Mouse (Mus musculus) stomach, embryonic 14.5 days (tissue): ENCODE results near the gene Mllt3. TPM values are rescaled to one million over a fixed set of nuclear protein-coding genes. Genes with fewer than 3 reads are reported as not detected.

Experiments used
- ATAC-seq: fragments of 200-750 bp; cut with Nextera tagmentation; 2 replicates; pipeline ENCODE4 v1.8.0; 2017; ENCODE audit warnings: low read depth, moderate TSS enrichment; ENCODE audit not compliant: insufficient number of reproducible peaks, insufficient read depth, low FRiP score
- H3K27ac ChIP-seq: fragments of 300-500 bp; sonication (generic); 2 replicates; pipeline ENCODE4 v1.5.1; 2014; ENCODE audit warnings: mild to moderate bottlenecking, low read length, moderate library complexity, mixed read lengths
- H3K27me3 ChIP-seq: fragments of 300-500 bp; sonication (generic); 2 replicates; pipeline ENCODE4 v1.6.1; 2014; ENCODE audit warnings: low read length, control low read depth, mixed read lengths; ENCODE audit not compliant: control insufficient read depth, insufficient read depth
- H3K36me3 ChIP-seq: fragments of 300-500 bp; sonication (generic); 2 replicates; pipeline ENCODE4 v1.6.1; 2014; ENCODE audit warnings: mild to moderate bottlenecking, control low read depth, low read length, moderate library complexity, mixed read lengths; ENCODE audit not compliant: control insufficient read depth, insufficient read depth
- H3K4me1 ChIP-seq: fragments of 300-500 bp; sonication (generic); 2 replicates; pipeline ENCODE4 v1.6.1; 2014; ENCODE audit warnings: low read length, control low read depth, mixed read lengths; ENCODE audit not compliant: control insufficient read depth, insufficient read depth
- H3K4me2 ChIP-seq: fragments of 300-500 bp; sonication (generic); replicated peaks from 2 replicates; pipeline ENCODE4 v1.6.1; 2014; ENCODE audit warnings: low read depth, low read length, control low read depth
- H3K4me3 ChIP-seq: fragments of 300-500 bp; sonication (generic); 2 replicates; pipeline ENCODE4 v1.5.1; 2014; ENCODE audit warnings: low read depth, low read length, control low read depth
- H3K9ac ChIP-seq: fragments of 300-500 bp; sonication (generic); replicated peaks from 2 replicates; pipeline ENCODE4 v1.6.1; 2014; ENCODE audit warnings: low read depth, mild to moderate bottlenecking, control low read depth, low read length, moderate library complexity, mixed read lengths
- H3K9me3 ChIP-seq: fragments of 300-500 bp; sonication (generic); 2 replicates; pipeline ENCODE4 v1.6.1; 2016; ENCODE audit warnings: low read depth, low read length, control low read depth; ENCODE audit not compliant: control insufficient read depth
- WGBS: fragments of 180-500 bp; shearing (Covaris S2); extraction: QIAGEN DNeasy Blood & Tissue Kit; methylation state at CpG from one replicate; pipeline ENCODE4 v1.1.7; 2014; 5-methylcytosine and 5-hydroxymethylcytosine counted together
- polyA plus RNA-seq: library from polyadenylated mRNA; unstranded; fragments of >200 nt; fragmentation: Nextera tagmentation; extraction: Ambion mirVana; gene quantifications from 2 replicates; pipeline ENCODE4 v1.2.1, GENCODE M21; 2014

Gene Mllt3
- polyA plus RNA-seq, 1 experiment from 2014 or later: 43.1 TPM

DNA sequence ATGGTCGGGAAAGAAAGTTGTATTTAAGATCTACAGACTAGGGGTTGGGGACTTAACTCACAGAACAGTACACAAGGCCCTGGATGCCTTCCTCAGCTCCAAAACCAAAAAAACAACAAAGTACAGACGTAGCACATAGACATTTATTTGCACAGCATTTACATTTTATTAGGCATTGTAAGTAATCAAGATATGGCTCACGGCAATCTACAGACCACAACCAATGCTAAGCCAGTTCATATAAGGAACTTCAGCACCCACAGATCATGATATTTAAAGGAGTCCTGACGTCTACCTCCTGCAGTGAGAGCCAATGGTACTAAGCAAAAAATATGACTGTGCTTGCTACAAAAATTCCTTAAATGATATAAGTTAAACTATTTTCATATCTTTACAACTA lies 13.5 kb downstream of the Mllt3 start:
- Histone ChIP-seq H3K36me3 (no peaks in the 10 kb centered on the region), H3K4me2 (no peak overlapping the region), H3K4me3 (no peak overlapping the region), H3K4me1 (peaks cover 8% of the 10 kb centered on the region; the same call in 1 of the 2 replicates), H3K9me3 (no peaks in the 10 kb centered on the region), H3K27me3 (no peaks in the 10 kb centered on the region), H3K27ac (no peak overlapping the region), H3K9ac (no peak overlapping the region)
- WGBS: 66% methylated on average over 4 of the region's 4 CpGs
- ATAC-seq: no peak

DNA sequence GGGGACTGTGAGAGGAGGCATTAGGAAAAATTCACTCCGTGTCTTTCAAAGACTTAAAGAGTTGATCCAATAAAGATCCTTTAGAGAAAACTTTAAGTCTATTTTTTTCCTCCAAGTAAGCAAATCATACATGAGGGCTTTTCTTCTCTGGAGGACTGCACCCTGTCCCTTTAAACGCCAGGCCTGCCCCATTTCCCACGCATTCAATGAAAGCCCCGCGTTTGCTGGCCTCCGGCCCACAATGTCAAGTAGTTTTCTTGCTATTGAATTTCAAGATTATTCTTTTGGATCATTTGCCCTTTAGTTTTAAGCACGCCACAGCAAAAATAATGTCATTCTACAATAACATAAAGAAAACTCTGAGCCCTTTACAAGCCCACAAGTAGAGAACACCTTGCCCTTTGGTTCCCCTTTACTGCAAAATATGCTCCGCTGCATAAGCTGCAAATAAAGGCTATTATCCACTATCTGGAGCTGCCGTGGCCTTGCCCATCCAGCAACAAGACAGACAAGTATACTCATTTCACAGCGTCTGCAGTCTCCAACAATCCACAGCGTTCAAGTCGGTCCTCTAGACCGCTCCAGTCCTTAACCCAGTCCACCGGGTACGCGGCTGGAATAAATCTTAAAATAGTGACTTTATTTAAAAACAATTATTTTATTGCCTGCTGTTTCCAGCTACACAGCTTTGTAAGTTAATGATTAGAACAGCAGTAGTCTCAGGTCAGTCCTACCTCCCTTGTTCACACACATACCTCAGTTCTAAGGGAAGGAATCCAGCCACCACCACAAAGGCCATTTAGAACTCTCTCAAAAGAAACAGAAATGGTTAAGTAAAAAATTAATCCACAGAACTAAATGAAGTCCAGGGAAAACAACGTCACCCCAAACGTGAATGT lies 15.5 kb downstream of the Mllt3 start:
- Histone ChIP-seq H3K4me3 (no peak overlapping the region), H3K27me3 (no peaks in the 10 kb centered on the region), H3K9me3 (no peaks in the 10 kb centered on the region), H3K36me3 (no peaks in the 10 kb centered on the region), H3K4me1 (peaks cover 15% of the 10 kb centered on the region; the same call in 1 of the 2 replicates), H3K9ac (no peak overlapping the region), H3K27ac (no peak overlapping the region), H3K4me2 (peak overlapping the region; percentile 23; the same call in 1 of the 2 replicates)
- no peak for ATAC-seq
- WGBS: 33% methylated on average over 18 of the region's 18 CpGs

DNA sequence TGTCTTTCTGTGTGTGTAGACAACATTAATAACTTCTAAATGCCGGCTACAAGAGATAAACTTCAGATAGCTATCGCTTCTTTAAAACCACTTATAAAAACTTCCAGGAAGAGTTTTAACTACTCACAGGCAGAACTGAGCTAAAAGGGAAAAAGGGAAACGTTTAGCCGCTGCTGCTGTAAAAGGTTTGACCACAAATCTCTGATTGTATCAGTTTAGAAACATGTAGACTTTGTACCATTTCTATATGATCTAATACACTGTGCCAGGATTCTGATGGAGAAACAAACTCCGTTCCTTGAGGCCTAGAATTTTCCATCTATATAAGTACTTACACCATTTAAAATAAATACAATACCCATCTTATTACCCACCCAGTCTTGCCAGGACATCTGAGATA lies 17.4 kb downstream of the Mllt3 start:
- Histone ChIP-seq H3K9me3 (no peaks in the 10 kb centered on the region), H3K4me2 (no peak overlapping the region), H3K27ac (no peak overlapping the region), H3K36me3 (no peaks in the 10 kb centered on the region), H3K4me1 (peaks cover 18% of the 10 kb centered on the region; the same call in 1 of the 2 replicates), H3K4me3 (no peak overlapping the region), H3K9ac (no peak overlapping the region), H3K27me3 (no peaks in the 10 kb centered on the region)
- ATAC-seq: no peak
- WGBS: 51% methylated on average over 5 of the region's 5 CpGs

DNA sequence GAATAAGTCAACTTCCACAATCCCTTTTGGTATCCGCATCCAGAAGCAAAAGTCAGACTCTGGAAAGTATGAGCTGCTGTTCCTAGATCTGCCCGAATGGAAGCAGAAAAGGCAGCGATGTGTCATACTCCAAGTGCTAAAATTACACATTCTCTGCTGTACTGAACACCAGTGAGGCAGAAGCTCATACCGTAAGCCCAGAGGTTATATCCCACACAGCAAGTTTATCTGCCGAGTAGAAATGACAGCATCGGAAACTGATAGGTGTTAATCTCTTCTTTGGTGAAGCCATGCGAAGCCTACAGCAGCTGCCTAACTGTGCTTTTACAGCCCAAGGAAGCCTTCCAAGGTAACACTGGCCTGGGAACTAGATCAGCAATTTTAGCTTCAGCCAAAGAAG lies 17.9 kb downstream of the Mllt3 start:
- H3K9ac ChIP-seq: no peak overlapping the region
- H3K36me3 ChIP-seq: no peaks in the 10 kb centered on the region
- H3K4me1 ChIP-seq: peaks cover 18% of the 10 kb centered on the region; the same call in 1 of the 2 replicates
- 82% methylated on average over 7 of the region's 7 CpGs for WGBS
- no peaks in the 10 kb centered on the region for H3K27me3 ChIP-seq
- H3K27ac ChIP-seq: no peak overlapping the region
- no peak overlapping the region for H3K4me2 ChIP-seq
- ATAC-seq: no peak
- H3K9me3 ChIP-seq: no peaks in the 10 kb centered on the region
- H3K4me3 ChIP-seq: no peak overlapping the region

DNA sequence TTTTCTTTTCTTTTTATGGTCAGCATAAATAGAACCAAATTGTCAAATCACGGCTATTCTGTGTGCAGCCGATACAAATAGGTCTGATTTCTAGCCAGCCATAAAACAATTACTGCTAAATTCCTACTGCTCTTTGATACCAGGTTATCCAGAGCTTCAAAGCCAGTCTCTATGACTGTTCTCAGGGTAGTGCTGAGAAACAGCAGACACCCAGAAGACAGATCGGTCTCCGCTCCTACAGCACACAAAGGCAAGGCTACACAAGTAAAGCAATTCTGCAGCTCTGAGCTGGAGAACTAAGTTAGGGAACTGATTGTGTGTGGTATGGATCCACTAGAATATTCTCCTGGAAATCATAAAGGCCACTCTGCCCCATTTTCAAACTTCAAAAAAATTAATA lies 20.4 kb downstream of the Mllt3 start:
- H3K4me1 ChIP-seq: peaks cover 16% of the 10 kb centered on the region; the same call in 1 of the 2 replicates

DNA sequence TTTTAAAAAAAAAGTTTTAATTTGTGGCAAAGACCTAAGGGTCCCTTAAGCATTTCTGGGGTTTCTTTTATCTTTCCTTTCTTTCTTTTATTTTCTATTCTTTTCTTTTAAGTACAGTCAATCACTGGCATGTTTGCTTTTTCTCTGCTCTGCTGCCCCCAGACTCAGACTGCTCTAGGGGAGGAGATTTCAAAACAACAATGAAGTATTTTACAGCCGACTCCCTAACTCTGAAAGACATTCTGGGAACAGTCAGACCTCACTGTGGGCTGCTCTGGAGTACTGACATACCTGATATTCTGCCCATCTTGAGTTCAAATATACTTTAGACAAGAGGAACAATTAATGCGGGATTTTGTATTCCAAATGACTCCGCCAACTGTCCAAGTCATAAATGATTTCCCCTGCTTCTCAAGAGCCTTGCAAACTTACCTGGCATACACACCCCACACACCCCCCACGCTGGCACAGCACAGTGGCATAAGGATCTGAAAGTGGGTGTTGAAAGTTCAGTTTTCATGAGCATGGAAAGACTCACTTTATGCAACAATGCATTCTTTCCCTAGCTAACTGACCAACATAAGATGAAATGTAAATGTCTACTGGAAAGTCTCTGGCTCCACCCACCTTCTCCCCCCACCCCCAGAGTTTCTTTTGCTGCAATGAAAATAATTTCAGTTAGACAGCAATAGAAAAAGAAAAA lies 21.1 kb downstream of the Mllt3 start:
- no peaks in the 10 kb centered on the region for H3K27me3 ChIP-seq
- no peaks in the 10 kb centered on the region for H3K9me3 ChIP-seq
- ATAC-seq: no peak
- no peak overlapping the region for H3K4me2 ChIP-seq
- 64% methylated on average over 4 of the region's 4 CpGs for WGBS
- H3K4me1 ChIP-seq: peaks cover 9% of the 10 kb centered on the region; the same call in 1 of the 2 replicates
- no peak overlapping the region for H3K4me3 ChIP-seq
- no peak overlapping the region for H3K27ac ChIP-seq
- H3K9ac ChIP-seq: no peak overlapping the region
- H3K36me3 ChIP-seq: no peaks in the 10 kb centered on the region

More for the DNA sequence above, 20.4 kb downstream of the Mllt3 start:
- H3K36me3 ChIP-seq: no peaks in the 10 kb centered on the region
- no peaks in the 10 kb centered on the region for H3K9me3 ChIP-seq
- WGBS: 48% methylated on average over 4 of the region's 4 CpGs
- no peak overlapping the region for H3K4me2 ChIP-seq
- no peaks in the 10 kb centered on the region for H3K27me3 ChIP-seq
- no peak overlapping the region for H3K4me3 ChIP-seq
- no peak overlapping the region for H3K27ac ChIP-seq
- ATAC-seq: no peak
- H3K9ac ChIP-seq: no peak overlapping the region

DNA sequence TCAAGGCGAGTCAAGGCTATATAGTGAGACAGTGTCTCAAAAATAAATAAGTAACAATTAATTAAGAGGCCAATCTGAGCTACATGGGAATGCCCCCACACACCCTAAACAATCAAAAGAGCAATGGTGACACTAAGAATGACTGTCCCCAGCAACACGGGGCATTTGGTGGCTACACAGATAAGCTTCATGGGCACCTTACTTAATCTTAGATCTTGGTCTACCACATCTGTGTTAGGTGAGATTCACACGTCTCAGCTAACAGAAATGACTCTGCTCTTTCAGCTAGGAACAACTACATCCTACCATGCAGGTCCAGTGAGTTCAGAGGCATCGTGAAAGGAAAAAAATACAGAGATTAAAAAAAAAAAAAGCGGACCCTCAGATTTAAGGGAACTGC lies 22.7 kb downstream of the Mllt3 start:
- 85% methylated on average over 5 of the region's 5 CpGs for WGBS

DNA sequence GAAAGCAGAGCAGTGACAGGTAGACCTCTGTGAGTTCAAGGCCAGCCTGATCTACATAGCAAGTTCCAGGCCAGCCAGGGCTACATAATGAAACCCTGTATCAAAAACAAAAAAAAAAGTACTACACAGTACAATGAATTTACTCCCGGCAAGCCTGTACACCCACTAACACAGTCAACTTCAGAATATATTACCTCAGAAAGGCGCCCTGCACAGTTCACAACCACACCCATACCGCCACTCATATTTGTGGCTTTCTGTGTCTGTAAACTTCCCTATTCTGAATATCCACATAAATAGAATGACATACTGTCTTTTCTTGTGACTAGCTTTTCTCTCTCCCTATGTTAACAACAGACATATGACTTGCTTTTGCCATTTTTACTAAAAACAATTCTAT lies 27.4 kb downstream of the Mllt3 start:
- Histone ChIP-seq H3K27me3 (no peaks in the 10 kb centered on the region), H3K4me2 (no peak overlapping the region), H3K36me3 (no peaks in the 10 kb centered on the region), H3K4me3 (no peak overlapping the region), H3K4me1 (no peaks in the 10 kb centered on the region), H3K27ac (no peak overlapping the region), H3K9me3 (no peaks in the 10 kb centered on the region), H3K9ac (no peak overlapping the region)
- ATAC-seq: no peak
- 86% methylated on average over 3 of the region's 3 CpGs for WGBS

More for the DNA sequence above, 22.7 kb downstream of the Mllt3 start:
- no peak for ATAC-seq
- H3K4me3 ChIP-seq: no peak overlapping the region
- H3K36me3 ChIP-seq: no peaks in the 10 kb centered on the region
- H3K27ac ChIP-seq: no peak overlapping the region
- H3K4me1 ChIP-seq: peaks cover 9% of the 10 kb centered on the region; the same call in 1 of the 2 replicates
- H3K4me2 ChIP-seq: no peak overlapping the region
- no peaks in the 10 kb centered on the region for H3K27me3 ChIP-seq
- H3K9ac ChIP-seq: no peak overlapping the region
- no peaks in the 10 kb centered on the region for H3K9me3 ChIP-seq
